Mouse (Mus musculus): ENCODE data around the gene Dsp.

DNA sequence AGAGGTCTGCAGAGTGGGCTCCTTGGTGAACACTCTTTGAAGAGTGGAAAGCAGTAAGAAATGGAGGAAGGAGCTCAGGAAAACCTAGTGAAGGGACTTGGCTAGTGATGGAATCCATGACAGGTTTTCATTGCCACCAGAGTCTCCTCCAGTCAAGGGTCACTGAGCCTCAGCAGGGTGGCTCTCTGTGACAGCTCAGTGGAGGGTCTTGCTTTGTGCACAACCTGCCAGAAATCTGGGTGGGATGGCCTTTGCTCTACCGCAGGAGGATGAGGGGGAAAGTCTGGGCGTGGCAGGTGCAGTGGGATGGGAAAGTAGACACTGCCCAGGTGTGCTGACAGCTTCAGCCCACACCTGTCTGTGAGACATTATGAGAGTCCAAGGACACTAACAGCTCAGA is 4.4 kb downstream of the Dsp start:
- TF ChIP-seq CTCF (IDR thresholded peaks at IDR 0.05; ENCODE audit: borderline replicate concordance, control insufficient read depth, extremely low read depth, insufficient read depth, low read length, poor library complexity) (no peak), POLR2A (IDR thresholded peaks at IDR 0.05; ENCODE audit: control insufficient read depth, extremely low read depth, insufficient read depth, low read length, poor library complexity) (no peak)

Data from thymus, adult 2 months (tissue).